Mouse (Mus musculus) retina, postnatal 7 days (tissue): Measurements from ENCODE around the gene Olfr1189.
"Not testable (repeated sequence)": the region's sequence is repeated elsewhere in the genome, so short reads cannot be mapped to it uniquely, and the experiment has no call there.

Experiments
- DNase-seq: peaks from one replicate; pipeline ENCODE4 v3.0.0-alpha.2; 2012; ENCODE audit warnings: low read depth, low spot score

Olfr1189 gene

DNA sequence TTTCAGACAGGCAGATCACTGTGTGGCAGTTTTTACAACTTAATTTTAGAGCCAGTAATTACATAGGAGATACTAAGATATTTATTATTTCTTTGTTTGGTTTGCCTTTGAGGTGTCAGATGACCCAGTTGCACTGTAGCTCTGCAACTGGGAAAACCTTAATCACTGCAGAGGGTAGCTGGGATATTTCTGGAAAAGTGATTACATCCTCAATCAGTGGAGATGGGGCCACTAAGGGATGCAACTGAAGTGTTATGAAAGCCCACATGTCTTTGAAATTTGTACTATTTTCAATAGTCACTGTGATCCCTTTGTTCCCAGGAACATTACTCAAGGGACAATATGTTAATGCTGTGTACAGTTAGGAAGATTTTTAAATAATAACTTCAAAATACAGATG lies at the start of gene Olfr1189:
Olfr1189 (plus strand) TSS at position 301 of the 400 bp plus-strand sequence.
- DNase-seq, result no peak

DNA sequence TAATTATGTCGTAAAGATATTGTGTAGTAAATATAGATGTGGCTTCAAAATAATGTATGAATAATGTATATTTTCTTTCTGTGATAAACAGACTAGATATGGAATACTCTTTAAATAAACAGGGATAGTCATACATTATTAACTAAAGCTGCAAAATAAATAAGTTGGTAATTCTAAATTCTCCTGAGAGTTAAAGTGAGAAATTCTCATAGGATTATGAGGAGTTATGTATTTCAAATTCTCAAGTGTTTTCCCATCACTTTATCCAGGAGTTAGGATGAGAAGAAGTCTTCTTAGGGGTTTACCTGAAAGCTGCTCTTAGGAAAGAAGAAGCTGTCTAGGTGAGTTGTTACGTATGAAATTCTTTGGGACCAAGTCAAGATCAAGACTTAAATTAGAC lies 29.6 kb upstream of the Olfr1189 start, which contains the start of gene Olfr1188:
Olfr1188 (plus strand) TSS at position 301 of the 400 bp plus-strand sequence.
- DNase-seq, result no peak

DNA sequence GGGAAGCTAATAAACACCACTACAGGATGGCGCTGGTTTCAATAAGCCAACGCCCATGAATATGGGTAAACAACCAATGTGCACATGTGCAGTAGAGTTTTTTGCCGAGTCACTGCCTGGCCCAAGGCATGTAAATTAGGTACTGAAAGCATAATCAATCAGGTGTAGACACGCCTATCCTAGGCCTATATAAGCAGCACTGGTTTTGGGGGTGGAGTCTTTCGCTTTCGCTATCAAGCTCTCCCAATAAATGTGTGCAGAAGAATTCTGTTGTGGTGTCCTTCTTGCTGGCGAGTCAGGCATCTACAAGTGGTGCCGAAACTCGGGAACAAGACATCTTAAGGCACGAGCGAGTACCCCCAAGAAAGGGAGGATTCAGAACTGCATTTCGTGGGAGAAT lies 13.6 kb upstream of the Olfr1189 start:
- not testable (repeated sequence) for DNase-seq

DNA sequence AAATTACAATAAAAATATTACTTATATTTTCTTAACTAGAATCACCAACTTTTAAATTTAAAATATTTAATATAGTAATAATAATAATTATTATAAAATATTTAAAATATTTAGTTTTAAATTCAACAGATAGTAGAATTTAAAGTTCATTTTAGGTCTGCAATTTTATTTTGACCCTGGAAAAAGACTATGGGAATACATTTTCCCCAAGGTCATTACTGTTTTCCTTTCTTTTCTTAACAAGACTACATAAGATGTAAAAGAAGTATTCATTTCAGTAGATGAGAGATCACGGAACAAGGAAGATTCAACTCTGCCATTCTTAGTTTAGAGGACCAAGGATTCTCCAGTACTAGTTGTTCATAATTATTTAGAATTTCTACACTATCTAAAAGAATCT lies 54.0 kb downstream of the Olfr1189 start, which contains the start of gene Olfr1191-ps1:
Olfr1191-ps1 (plus strand) TSS at position 301 of the 400 bp plus-strand sequence.
- DNase-seq, result not testable (repeated sequence)
